Mouse (Mus musculus) gastrocnemius, postnatal 25 days (tissue): ENCODE data around the gene Nfx1. TPM values are rescaled to one million over a fixed set of nuclear protein-coding genes. Genes with fewer than 3 reads are reported as not detected.
"Not testable (repeated sequence)": the region's sequence is repeated elsewhere in the genome, so short reads cannot be mapped to it uniquely, and the experiment has no call there.

Experiments
- DNase-seq: peaks from one replicate; pipeline ENCODE4 v3.0.0; 2022
- long read RNA-seq, 2 experiments: library from polyadenylated mRNA; stranded (forward); transcript quantifications; one replicate each; pipeline ENCODE4 v2.0.0; 2021
- total RNA-seq, 2 experiments: library from RNA; stranded (reverse); gene quantifications; 1 replicate in 1 of 2; 2 replicates in 1 of 2; pipeline ENCODE4 v1.2.3; 2021

Nfx1 gene
- total RNA-seq: 10 to 100 TPM; 15.7 to 17.0 TPM
- long read RNA-seq, experiment 1, full-length matches to known transcripts: 6 of 8 reads
- long read RNA-seq, experiment 1, partial matches to known transcripts: 2 of 8 reads
- long read RNA-seq, experiment 1, other reads (novel, unspliced or antisense): 0 of 8 reads
- long read RNA-seq, experiment 2, full-length matches to known transcripts: 9 of 15 reads
- long read RNA-seq, experiment 2, partial matches to known transcripts: 3 of 15 reads
- long read RNA-seq, experiment 2, other reads (novel, unspliced or antisense): 3 of 15 reads

DNA sequence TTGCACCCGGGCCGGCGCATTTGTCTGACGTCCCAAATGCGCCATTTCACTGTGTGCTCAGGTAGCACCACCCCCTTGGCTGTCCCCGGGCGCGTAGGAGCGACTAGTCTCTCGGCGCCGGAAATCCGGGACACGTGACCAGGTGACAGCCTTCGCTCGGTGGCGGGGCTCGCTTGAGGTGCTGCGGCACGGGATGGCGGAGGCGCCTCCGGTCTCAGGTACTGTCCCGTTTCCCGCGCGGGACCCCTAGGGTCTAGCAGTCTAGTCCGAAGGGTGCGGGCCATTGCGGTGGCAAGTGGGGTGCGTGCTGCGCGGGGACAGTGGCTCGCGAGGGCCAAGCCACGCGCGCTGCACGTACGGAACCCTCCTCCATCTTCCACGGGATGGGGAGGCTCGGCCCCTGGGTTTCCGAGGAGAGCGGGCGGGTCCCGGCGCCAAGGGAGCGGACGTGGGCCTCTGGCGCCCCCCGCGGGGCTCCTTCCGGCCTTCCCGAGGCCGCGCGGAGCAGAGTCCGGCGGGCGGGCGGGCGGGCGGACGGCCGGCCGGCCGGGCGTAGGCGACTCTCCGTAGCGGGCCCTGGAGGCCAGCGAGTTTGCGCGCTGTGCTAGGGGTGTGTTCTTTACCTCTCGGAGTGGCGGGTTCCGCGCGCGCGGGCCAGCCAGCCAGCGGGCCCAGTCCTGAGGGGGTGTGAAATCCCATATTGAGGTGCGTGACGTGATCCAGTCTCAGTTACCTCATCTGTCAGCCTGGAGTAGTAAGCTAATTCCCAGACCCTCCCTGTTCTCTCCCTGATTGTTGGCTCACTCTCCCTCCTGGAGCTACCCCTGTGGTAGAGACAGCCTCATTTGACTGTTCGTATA lies at the start of gene Nfx1:
Gene Nfx1, plus strand, starts transcription at position 65 of the 860 bp plus-strand sequence.
- DNase-seq: peak; percentile 94

DNA sequence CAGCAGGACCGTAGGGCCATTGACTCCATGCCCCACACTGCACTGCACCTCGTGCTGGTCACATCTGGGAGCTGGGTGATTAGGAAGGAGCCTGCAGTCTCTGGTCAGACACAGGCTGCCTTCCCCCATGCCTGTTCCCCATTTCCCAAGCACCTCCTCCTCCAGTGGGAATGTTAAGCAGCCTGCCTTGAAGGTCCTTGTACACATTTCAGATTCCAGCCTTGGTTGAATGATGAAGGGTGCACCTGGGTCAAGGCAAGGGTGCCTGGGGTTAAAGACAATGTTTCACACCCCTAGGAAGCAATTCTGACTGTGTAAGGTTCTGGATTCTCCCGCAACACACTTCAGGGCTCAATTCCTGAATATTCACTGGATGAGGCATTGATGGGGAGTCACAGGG lies 49.4 kb upstream of the Nfx1 start:
- no peak for DNase-seq

DNA sequence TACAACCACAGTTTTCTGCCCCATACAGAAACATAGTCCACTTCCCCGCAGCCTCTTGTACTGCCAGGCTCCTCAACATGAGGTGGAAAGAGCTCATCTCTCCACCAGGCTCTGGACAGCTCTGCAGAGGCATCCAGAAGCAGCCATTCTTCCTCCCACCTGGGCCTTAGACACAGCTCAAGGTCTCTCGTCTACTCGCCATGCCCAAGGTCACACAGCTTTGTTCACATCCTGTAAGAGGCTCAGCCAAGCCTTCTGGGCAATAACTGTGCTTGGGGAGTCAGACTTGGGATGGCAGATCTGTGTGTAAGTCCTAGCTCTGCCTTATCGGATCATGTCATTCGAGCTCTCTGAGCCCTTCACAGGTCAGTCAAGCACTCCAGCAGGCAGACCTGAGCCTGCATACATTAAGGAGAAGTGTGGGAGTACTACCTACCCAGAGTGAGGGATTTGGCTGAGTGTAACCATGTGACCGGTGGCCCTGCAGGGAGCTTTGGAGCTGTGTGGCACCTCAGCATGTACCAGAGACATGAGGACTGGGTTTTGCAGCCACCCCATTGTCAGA lies 47.5 kb upstream of the Nfx1 start:
- DNase-seq: no peak

DNA sequence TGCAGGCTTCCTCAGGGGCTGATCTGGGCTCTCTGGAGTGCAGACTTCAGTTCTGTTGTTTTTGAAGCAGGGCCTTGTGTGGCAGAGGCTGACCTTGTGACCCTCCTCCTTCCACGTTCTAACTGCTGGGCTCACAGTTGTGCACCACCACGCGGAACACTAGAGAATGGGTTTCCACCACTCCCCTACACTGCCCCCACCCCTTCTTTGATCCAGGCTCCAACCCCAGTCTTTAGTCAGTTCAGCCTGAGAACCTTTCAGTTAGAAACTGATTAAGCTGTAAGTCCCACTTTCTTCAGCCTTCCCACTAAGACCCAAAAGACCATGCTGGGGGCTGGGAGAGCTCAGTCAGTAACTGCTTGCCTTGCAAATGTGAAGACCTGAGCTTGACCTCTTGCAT lies 45.1 kb upstream of the Nfx1 start:
- DNase-seq: no peak

DNA sequence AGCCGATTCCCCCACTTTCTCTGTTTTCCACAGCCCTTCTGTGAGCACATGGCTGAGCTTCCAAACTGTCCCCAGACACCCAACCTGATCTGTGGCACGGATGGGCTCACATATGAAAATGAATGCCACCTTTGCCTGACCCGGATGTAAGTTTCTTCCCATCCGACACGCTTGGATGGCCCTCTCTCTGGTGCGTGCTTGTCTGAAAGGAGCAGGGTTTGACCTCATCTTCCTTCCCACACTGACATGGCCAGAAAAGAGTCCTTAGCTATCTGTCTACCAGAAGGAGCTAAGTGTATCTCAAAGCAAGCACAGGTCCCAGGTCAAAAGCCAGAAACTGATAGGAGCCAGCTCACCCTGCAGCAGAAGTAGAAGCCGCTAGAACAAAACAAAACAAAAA lies 41.7 kb upstream of the Nfx1 start:
- no peak for DNase-seq

DNA sequence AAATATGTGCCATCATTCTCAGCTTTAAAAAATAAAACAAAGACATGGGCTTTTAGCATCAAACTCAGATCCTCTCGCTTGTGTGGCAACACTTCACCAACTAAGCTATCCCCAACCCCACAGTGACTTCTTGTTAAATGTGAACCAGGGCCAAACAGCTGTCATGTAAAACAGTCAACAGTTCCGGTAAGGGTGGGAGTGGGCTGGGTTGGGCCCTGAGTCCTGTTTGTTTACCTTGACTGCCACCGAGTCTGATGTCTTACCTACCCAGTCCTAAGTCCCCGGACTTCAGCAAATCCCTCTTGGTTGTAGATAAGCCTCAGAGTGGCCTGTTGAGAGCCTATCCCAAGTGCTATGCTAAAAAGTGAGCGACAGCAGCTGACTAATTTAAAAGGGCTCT lies 37.0 kb upstream of the Nfx1 start:
- DNase-seq: no peak

DNA sequence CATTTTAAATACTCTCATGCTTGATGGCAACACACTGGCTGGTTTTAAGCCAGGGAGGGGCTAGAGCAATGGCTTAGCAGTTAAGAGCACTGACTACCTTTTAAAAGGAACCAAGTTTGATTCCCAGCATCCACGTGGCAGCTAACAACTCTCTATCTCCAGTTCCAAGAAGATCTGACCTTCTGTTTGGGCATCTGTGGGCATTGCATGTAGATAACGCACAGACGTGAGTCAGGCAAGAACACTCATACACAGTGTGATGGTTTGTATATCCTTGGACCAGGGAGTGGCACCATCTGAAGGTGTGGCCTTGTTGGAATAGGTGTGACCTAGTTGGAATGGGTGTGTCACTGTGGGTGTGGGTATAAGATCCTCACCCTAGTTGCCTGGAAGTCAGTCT lies 36.3 kb upstream of the Nfx1 start:
- not testable (repeated sequence) for DNase-seq

DNA sequence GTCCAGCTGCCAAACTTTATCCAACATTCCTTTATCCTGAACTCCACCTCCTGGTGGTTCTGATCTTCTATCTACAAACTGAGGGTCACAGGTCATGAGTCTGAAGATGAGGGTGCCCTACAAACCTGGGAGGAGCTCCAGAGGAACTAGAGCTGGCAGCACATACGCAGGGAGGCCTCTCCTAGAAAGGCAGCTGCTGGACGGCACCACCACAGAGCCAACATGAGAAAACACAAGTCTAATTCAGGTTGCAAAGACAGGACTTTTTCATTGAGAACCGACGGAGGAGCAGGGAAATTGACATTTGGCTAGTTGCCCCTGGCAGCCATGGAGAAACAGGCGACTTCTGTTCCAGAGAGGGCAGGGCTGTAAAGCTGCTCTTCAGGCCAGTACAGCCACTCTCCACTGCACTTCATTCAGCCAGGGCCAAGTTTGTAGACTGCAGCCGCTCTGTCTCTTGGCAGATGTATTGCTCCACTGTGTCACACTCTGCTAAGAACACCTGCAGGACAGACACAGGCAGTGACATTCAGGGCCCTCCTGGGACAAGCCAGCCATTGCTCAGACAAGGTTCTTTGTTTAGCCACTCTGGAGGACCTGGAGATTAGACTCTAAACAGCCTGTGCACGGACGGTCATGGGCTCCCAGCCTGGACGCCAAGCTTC lies 34.4 kb upstream of the Nfx1 start:
- DNase-seq: peak; percentile 61

DNA sequence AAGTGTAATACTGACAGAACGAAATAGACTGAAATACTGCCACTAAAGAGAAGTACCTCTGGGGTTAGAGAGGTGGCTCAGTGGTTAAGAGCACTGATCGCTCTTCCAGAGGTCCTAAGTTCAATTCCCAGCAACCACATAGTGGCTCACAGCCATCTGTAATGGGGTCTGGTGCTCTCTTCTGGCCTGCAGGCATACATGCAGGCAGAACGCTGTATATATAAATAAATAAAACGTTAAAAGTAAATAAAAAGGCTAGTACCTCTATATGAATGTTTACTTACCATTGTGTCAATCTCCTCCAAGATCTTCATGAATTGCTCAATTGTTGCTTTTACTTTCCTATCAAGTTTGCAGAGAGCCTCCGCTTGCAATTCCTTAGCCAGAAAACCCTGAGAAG lies 31.9 kb upstream of the Nfx1 start:
- DNase-seq: no peak

DNA sequence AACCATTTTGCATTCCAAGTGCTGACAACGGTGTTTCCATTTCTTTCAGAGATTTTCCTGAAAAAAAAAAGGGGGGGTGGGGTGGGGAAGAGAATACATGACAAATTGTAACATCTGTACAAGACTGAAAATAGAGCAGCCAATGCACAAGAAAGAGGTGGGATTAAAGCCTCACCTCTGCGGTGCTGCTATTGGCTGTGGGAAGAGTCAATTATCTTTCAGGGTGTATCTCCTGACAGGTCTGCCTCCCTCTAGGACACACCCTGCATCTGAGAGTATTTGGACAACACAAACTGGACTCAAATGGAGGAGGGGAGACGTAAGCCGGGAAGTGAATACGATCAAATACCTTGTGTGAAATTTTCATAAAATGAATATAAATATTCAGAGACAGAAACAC lies 27.1 kb upstream of the Nfx1 start:
- no peak for DNase-seq

DNA sequence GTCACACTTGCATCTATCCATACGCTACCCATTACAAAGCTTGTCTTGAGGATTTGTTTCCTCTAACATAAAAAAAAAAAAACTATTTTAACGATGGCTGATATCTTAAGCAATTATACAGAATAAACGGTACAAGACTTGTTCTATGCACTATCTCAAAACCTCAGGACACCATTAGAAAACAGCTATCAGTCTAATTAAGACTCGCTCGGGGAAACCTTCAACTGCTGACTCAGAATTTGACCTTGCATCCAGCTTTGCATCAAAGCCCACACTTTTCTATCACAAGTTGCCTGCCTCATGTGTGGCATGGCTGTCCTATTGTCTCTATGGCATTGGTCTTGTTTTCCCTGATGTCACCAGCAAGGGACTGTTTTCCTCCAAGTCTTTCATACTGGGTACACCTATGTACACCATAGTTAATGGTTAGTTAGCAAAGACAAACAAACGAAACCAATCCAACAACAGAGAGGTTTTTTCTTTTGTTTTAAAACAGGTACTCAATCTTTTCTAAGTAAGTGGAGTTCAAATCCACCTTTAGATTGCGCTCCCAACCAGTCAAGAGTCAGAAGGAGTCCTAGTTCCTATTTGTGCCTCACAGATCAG lies 24.1 kb upstream of the Nfx1 start:
- no peak for DNase-seq

DNA sequence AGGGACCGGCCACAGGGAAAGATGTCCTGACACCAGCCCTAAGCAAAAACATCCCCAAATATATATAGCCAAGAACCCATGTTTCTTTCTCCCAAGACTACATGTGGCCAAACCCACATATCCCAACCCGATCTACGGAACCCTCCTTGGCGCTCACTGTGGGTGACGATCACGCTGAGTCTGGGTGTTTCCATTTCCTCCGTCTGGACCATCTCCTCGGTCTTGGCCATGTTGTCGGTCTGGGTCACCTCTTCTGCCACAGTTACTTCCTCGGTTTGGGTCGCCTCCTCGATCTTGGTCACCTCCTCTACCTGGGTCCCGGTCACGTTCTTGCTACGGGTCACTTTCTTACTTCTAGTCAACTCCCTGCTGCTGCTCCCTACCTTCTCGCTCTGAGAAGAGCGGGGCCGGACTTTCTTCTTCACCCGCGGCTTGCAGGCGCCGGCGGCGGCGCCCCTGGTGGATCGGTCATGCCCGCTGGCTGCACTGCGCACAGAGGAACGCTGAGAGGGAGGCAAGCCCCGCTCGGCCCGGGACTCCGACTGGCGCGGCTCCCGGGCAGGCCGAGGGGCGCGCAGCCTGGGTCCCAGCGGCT lies 23.0 kb upstream of the Nfx1 start:
- DNase-seq: no peak

DNA sequence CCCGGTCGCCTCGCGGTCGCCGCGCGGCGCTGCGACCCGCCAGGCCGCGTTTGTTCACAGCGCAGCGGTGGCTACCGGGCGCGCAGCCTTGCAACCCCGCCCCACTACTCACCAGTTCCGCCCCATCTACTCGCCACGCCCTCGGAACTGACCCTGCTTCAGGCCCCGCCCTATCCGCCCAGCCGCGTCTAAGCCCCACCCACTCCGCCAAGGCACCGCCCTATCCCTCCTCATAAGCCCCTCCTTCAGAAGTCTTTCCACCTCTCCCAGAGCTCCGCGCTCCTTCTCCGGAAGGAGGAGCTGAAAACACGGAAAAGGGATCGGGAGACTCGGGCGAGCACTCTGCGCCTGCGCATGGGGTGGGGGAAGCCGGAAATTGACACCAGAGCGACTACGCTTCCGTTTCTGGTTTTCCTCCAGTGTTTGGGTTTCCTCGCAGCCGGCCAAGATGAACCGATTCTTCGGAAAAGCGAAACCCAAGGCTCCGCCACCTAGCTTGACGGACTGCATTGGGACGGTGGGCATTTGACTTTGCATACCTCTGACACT lies 22.5 kb upstream of the Nfx1 start, which contains the start of the genes Bag1 and Chmp5:
Gene Bag1, minus strand, starts transcription at position 135 of the 549 bp plus-strand sequence.
Gene Chmp5, plus strand, starts transcription at position 248 of the 549 bp plus-strand sequence.
- peak; percentile 99 for DNase-seq

DNA sequence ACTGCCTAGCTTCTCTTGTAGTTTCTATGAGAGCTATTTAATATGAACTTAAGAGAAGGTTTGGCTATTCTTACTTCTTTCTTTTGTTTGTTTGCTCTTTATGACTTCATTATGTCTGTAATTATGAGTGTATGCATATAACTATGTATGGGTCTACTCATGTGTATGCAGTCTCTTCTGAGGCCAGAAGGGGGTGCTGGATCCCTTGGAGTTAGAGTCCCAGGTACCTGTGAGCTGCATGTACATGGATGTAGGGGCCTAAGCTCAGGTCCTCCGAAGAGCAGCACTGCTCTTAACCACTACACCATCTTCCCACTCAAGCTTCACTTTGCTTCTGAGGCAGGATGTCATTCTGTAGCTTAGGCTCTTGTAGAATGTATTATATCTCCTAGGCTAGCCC lies 17.2 kb upstream of the Nfx1 start:
- no peak for DNase-seq

DNA sequence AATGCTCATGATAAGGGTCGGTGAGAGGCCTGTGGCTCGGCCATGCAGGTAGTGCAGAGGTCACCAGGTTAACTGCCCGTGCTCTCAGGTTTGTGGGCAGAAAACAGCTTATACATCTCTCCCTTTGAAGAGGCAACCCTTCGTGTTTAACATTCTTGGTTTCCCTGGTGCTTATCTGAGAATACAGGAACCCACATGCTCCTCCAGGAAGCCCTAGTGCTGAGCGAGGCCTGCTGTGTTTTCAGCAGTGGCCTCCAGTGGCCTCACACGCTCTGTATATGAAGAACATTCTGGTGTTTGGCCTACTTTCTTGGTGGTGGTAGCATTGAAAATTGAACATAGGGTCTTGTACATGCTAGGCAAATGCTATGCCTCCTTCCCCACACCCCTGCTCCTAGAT lies 14.8 kb upstream of the Nfx1 start:
- no peak for DNase-seq

DNA sequence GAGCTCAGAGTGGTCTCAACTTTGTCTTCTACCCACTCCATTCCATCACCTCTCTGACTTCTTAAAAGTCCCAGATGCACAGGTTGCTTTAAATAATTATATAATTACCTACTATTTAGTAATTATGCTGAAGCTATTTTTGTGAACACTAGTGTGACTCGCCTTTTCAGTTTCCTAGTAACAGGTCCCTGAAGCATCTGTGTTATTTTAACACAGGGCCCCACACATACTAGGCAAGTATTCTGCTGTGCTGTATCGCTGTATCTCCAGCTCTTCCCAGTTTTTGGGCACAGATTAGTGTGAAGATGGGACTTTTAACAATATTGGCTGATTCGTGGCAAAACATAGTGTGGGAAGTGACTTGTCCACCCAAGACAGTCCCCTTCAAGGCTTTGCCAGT lies 7.2 kb upstream of the Nfx1 start:
- DNase-seq: no peak

DNA sequence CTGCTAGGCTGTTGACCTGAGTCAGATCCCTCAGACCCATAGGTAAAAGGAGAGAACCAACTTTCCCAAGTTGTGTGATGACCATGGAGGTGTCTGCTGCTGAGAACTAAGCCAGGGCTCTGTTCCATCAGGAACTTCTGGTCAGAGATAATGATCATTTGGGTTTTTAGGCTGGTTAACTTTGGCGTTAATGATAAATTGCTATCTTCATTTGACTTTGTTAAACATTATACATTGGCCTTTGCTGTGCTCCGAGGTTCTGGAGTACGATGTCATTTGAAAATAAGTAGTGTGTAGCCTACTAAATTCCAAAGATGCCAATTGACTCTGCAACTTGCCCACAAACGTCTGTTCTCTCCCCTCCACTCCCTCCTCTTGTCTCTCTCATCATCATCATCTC lies 1.5 kb upstream of the Nfx1 start:
- DNase-seq: no peak

DNA sequence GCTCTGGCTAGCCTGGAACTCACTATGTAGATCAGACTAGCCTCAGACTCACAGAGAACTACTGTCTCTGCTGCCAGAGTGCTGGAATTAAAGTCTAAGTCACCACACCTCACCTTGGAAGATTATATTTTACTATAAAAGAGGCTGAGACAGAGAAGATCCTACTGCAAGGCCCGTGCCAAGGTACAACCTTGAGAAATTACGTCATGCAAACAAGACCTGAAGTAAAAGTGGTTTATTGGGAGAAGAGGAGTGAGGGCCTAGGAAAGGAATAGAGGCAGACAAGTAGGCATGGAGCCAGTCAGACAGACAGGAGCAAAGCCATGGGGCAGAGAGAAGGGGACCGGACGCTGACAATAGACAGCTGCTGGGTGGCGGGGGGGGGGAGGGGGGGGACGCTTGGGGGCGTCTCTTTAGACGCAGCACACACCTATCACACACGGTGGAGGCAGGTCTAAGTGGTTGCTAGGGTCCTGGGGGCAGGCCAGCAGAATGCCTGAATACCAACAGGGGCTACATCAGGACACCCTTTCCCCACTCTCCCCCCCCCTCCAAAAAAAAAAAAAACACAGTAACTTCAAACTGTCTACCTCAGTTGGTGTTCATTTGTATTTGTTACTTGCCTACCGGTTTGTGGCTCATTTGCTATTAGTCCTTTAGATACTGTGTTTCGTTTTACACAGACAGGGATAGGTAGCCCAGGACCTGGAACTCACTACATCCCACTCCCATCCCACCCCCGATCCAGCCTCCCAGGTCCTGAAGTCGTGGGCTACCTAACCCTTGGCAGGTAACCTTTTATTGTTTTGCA lies 720 bp upstream of the Nfx1 start:
- DNase-seq: no peak

DNA sequence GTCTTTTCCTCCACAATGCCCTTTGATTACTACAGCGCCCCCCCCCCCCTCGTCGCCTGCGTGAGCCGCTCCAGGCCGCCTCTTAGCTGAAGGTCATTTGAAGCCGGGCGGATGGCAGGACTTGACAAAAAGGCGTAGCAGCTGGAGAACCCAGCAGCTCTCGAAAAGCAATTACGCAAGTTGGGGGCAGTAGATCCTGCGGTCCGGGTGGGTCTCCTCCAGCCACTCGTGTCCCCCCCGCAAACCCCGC lies 189 bp upstream of the Nfx1 start:
- no peak for DNase-seq

DNA sequence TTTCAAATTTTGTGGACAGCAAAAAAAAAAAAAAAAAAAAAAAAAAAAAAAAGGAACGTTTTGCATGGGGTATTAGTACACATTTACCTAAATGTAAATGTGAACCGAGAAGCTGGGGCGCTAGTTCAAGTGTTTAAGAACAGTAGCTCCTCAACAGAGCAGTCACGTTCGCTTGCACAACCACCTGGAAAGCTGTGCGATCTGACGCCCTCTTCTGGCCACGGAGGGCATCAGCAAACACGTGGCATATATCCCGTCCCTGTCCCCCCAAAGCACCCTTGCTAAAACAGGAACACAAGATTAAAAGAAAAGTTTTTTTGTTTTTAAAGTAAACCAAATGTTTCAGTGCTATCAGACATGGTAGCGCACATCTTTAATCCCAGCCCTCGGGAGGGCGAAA lies 1.0 kb downstream of the Nfx1 start:
- no peak for DNase-seq

DNA sequence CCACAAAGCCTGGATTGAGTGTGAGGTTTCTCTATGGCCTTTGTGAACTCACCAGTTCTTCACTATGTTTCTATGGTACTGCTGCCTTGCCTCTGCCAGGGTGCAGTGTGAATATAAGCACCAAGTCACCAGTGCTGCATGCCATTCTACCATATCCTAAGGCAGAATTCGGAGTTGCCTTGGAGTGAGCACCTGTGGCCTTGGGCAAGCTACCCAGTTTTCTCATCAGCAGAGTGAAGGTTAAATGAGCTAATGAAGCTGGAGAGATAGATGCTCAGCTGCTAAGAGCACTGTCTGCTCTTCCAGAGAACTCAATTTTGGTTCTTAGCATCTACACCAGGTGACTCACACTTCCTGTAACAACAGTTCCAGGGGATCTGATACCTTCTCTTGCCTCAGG lies 3.3 kb downstream of the Nfx1 start:
- no peak for DNase-seq
